ENCODE assay signal across 18 mouse cellular contexts in the genomic region with DNA sequence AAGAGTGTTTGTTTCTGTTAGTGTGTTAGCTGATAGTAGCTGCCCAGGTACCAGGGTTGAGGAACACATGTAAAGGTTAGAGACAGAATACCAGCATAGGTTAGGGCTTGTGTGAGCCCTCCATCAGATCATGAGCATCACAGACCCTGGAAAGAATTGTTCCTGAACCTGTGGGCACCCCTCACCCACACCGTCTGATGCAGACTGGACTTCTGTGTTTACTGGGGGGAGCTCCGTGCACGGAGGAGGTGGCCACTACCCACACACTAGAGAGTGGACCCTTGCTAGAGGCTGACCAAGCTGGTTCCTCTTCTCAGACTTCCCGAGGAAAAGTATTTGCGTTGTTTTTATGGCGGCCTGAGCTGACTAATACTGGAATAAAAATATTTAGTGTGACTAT.
DNase-seq lines count a peak whose midpoint lies in the region; ATAC-seq and TF ChIP-seq lines count a peak whose summit lies in the region.
"Had no signal": no experiment of that assay in that cellular context is flagged by ENCODE, and none has a peak within 500 bp of the region (broad histone marks: within the 10 kb centered on the region; RNA-seq: fewer than 3 reads in every experiment).

No protein-coding gene starts in this region.

- no peak for TF ChIP-seq CTCF in hindbrain, postnatal 0 days (IDR thresholded peaks at IDR 0.05; ENCODE audit: low read depth)

- WGBS in forebrain, embryonic 16.5 days = 91% methylated on average over 6 of the region's 6 CpGs
- WGBS in forebrain, embryonic 13.5 days = 93% methylated on average over 6 of the region's 6 CpGs
- 91% methylated on average over 6 of the region's 6 CpGs for WGBS in hindbrain, embryonic 16.5 days
- WGBS in hindbrain, postnatal 0 days = 90% methylated on average over 6 of the region's 6 CpGs
- WGBS in midbrain, embryonic 15.5 days = 92% methylated on average over 6 of the region's 6 CpGs
- WGBS in liver, embryonic 12.5 days (ENCODE audit: insufficient replicate concordance) = 76% methylated on average over 6 of the region's 6 CpGs
- 84% methylated on average over 6 of the region's 6 CpGs for WGBS in heart, embryonic 10.5 days

- no peak overlapping the region for H3K9ac ChIP-seq in forebrain, embryonic 16.5 days (replicated peaks; ENCODE audit: low read depth, low read length)
- no peak overlapping the region for H3K9ac ChIP-seq in forebrain, embryonic 13.5 days
- no peak overlapping the region for H3K9ac ChIP-seq in hindbrain, embryonic 16.5 days (ENCODE audit: low read depth, low read length)
- no peak overlapping the region for H3K9ac ChIP-seq in hindbrain, postnatal 0 days (replicated peaks; ENCODE audit: low read length)
- H3K9ac ChIP-seq in midbrain, embryonic 15.5 days = no peak overlapping the region
- H3K9ac ChIP-seq in liver, embryonic 12.5 days = no peak overlapping the region
- H3K9ac ChIP-seq: heart, embryonic 12.5 days; intestine, embryonic 15.5 days had no signal

- H3K36me3 ChIP-seq in forebrain, embryonic 16.5 days (ENCODE audit: control insufficient read depth, insufficient read depth) = no peaks in the 10 kb centered on the region
- H3K36me3 ChIP-seq in forebrain, embryonic 13.5 days (ENCODE audit: poor library complexity, severe bottlenecking) = no peaks in the 10 kb centered on the region
- H3K36me3 ChIP-seq in hindbrain, embryonic 16.5 days (ENCODE audit: control insufficient read depth, insufficient read depth, low read length) = no peaks in the 10 kb centered on the region
- no peaks in the 10 kb centered on the region for H3K36me3 ChIP-seq in hindbrain, postnatal 0 days (ENCODE audit: insufficient read depth, low read length)
- H3K36me3 ChIP-seq in midbrain, embryonic 15.5 days (replicated peaks) = no peaks in the 10 kb centered on the region
- H3K36me3 ChIP-seq in liver, embryonic 12.5 days = no peaks in the 10 kb centered on the region
- no peaks in the 10 kb centered on the region for H3K36me3 ChIP-seq in heart, embryonic 10.5 days
- H3K36me3 ChIP-seq: embryonic facial prominence, embryonic 10.5 days; heart, embryonic 12.5 days; intestine, embryonic 15.5 days had no signal

- no peaks in the 10 kb centered on the region for H3K9me3 ChIP-seq in forebrain, embryonic 16.5 days (ENCODE audit: control insufficient read depth, low read length)
- H3K9me3 ChIP-seq in forebrain, embryonic 13.5 days (replicated peaks) = no peaks in the 10 kb centered on the region
- no peaks in the 10 kb centered on the region for H3K9me3 ChIP-seq in hindbrain, embryonic 16.5 days (ENCODE audit: control insufficient read depth, low read length)
- H3K9me3 ChIP-seq in hindbrain, postnatal 0 days (ENCODE audit: low read length) = no peaks in the 10 kb centered on the region
- H3K9me3 ChIP-seq in midbrain, embryonic 15.5 days = no peaks in the 10 kb centered on the region
- H3K9me3 ChIP-seq in liver, embryonic 12.5 days (replicated peaks) = no peaks in the 10 kb centered on the region
- H3K9me3 ChIP-seq in heart, embryonic 10.5 days = no peaks in the 10 kb centered on the region
- H3K9me3 ChIP-seq: embryonic facial prominence, embryonic 10.5 days; heart, embryonic 12.5 days; intestine, embryonic 15.5 days had no signal

- no peak overlapping the region for H3K27ac ChIP-seq in forebrain, embryonic 16.5 days (ENCODE audit: low read length)
- no peak overlapping the region for H3K27ac ChIP-seq in forebrain, embryonic 13.5 days
- no peak overlapping the region for H3K27ac ChIP-seq in hindbrain, embryonic 16.5 days (ENCODE audit: low read depth, low read length)
- H3K27ac ChIP-seq in hindbrain, postnatal 0 days = no peak overlapping the region
- peak overlapping the region; percentile 56 for H3K27ac ChIP-seq in midbrain, embryonic 15.5 days
- H3K27ac ChIP-seq in liver, embryonic 12.5 days = no peak overlapping the region
- no peak overlapping the region for H3K27ac ChIP-seq in heart, embryonic 10.5 days
- H3K27ac ChIP-seq: embryonic facial prominence, embryonic 10.5 days; heart, adult 2 months; intestine, embryonic 15.5 days had no signal

- H3K4me2 ChIP-seq in forebrain, embryonic 16.5 days (ENCODE audit: low read length) = no peak overlapping the region
- H3K4me2 ChIP-seq in forebrain, embryonic 13.5 days = no peak overlapping the region
- no peak overlapping the region for H3K4me2 ChIP-seq in hindbrain, embryonic 16.5 days (ENCODE audit: low read length)
- H3K4me2 ChIP-seq in hindbrain, postnatal 0 days (ENCODE audit: low read depth, low read length) = no peak overlapping the region
- H3K4me2 ChIP-seq in midbrain, embryonic 15.5 days = no peak overlapping the region
- no peak overlapping the region for H3K4me2 ChIP-seq in liver, embryonic 12.5 days
- H3K4me2 ChIP-seq: heart, embryonic 12.5 days; intestine, embryonic 15.5 days had no signal

- H3K27me3 ChIP-seq in forebrain, embryonic 16.5 days (replicated peaks; ENCODE audit: control insufficient read depth, insufficient read depth, low read length) = no peaks in the 10 kb centered on the region
- 0 out of 2 replicates have a peak, but pooled peaks cover 3% of the 10 kb centered on the region for H3K27me3 ChIP-seq in forebrain, embryonic 13.5 days
- H3K27me3 ChIP-seq in hindbrain, embryonic 16.5 days (replicated peaks; ENCODE audit: control insufficient read depth, insufficient read depth, low read length) = no peaks in the 10 kb centered on the region
- no peaks in the 10 kb centered on the region for H3K27me3 ChIP-seq in hindbrain, postnatal 0 days (ENCODE audit: insufficient read depth, low read length)
- no peaks in the 10 kb centered on the region for H3K27me3 ChIP-seq in midbrain, embryonic 15.5 days (replicated peaks)
- no peaks in the 10 kb centered on the region for H3K27me3 ChIP-seq in liver, embryonic 12.5 days (replicated peaks)
- H3K27me3 ChIP-seq in heart, embryonic 10.5 days (ENCODE audit: insufficient read depth, poor library complexity, severe bottlenecking) = no peaks in the 10 kb centered on the region
- H3K27me3 ChIP-seq: heart, embryonic 12.5 days; intestine, embryonic 15.5 days had no signal

- no peak overlapping the region for H3K4me3 ChIP-seq in forebrain, embryonic 16.5 days (replicated peaks; ENCODE audit: low read length)
- no peak overlapping the region for H3K4me3 ChIP-seq in forebrain, embryonic 13.5 days
- H3K4me3 ChIP-seq in hindbrain, embryonic 16.5 days (ENCODE audit: low read length) = no peak overlapping the region
- H3K4me3 ChIP-seq in hindbrain, postnatal 0 days (ENCODE audit: low read length) = no peak overlapping the region
- no peak overlapping the region for H3K4me3 ChIP-seq in midbrain, embryonic 15.5 days
- no peak overlapping the region for H3K4me3 ChIP-seq in liver, embryonic 12.5 days
- H3K4me3 ChIP-seq in heart, embryonic 10.5 days = no peak overlapping the region
- H3K4me3 ChIP-seq: embryonic facial prominence, embryonic 10.5 days; heart, adult 2 months; heart, embryonic 12.5 days; intestine, embryonic 15.5 days had no signal

- DNase-seq in hindbrain, postnatal 0 days (ENCODE audit: low spot score) = no peak
- DNase-seq in heart, embryonic 10.5 days (ENCODE audit: low spot score) = no peak
- DNase-seq: adrenal gland, adult 2 months; adrenal gland, postnatal 25 days; cerebellum, adult 18-20 months; cerebellum, adult 9-11 months; cerebellum, postnatal 36 days; gastrocnemius, postnatal 14 days; heart, adult 2 months; kidney, adult 18-20 months had no signal

- H3K4me1 ChIP-seq in forebrain, embryonic 16.5 days (replicated peaks; ENCODE audit: control insufficient read depth, insufficient read depth, low read length) = peaks cover 5% of the 10 kb centered on the region
- H3K4me1 ChIP-seq in forebrain, embryonic 13.5 days = peaks cover 9% of the 10 kb centered on the region
- peaks cover 4% of the 10 kb centered on the region; the same call in 1 of the 2 replicates for H3K4me1 ChIP-seq in hindbrain, embryonic 16.5 days (ENCODE audit: control insufficient read depth, insufficient read depth, low read depth, low read length)
- no peaks in the 10 kb centered on the region for H3K4me1 ChIP-seq in hindbrain, postnatal 0 days (ENCODE audit: insufficient read depth, low read length)
- peaks cover 14% of the 10 kb centered on the region for H3K4me1 ChIP-seq in midbrain, embryonic 15.5 days
- H3K4me1 ChIP-seq in liver, embryonic 12.5 days = no peaks in the 10 kb centered on the region
- no peaks in the 10 kb centered on the region for H3K4me1 ChIP-seq in heart, embryonic 10.5 days
- H3K4me1 ChIP-seq: embryonic facial prominence, embryonic 10.5 days; heart, embryonic 12.5 days; intestine, embryonic 15.5 days had no signal

- 0 out of 2 replicates have a peak, but pooled peaks have one; percentile 22 for ATAC-seq in forebrain, embryonic 16.5 days
- no peak; the same call in 1 of the 2 replicates for ATAC-seq in forebrain, embryonic 13.5 days
- ATAC-seq in hindbrain, embryonic 16.5 days = 0 out of 2 replicates have a peak, but pooled peaks have one; percentile 15
- ATAC-seq in hindbrain, postnatal 0 days = no peak
- ATAC-seq in midbrain, embryonic 15.5 days (replicated peaks) = peak; percentile 34
- no peak for ATAC-seq in liver, embryonic 12.5 days
- ATAC-seq: intestine, embryonic 15.5 days had no signal

Comparison
In these comparisons a context has a peak if more than half of its experiments do, and no peak if none do; other contexts are left out.
1. ATAC-seq: peak in forebrain, embryonic 16.5 days (single experiment), hindbrain, embryonic 16.5 days (single experiment) and midbrain, embryonic 15.5 days (single experiment); none in forebrain, embryonic 13.5 days (single experiment), hindbrain, postnatal 0 days (single experiment) and liver, embryonic 12.5 days (single experiment).